Mouse (Mus musculus) B cell, adult (primary cell): ENCODE measurements around the gene Ccdc65. TPM values are rescaled to one million over a fixed set of nuclear protein-coding genes. Genes with fewer than 3 reads are reported as not detected.

ENCODE experiments used
- total RNA-seq: library from RNA; stranded (reverse); gene quantifications from 4 replicates; pipeline ENCODE4 v1.2.4, GENCODE M21; 2023; ENCODE audit not compliant: inconsistent age

Gene Ccdc65
- not detected in 4 replicates for total RNA-seq

DNA sequence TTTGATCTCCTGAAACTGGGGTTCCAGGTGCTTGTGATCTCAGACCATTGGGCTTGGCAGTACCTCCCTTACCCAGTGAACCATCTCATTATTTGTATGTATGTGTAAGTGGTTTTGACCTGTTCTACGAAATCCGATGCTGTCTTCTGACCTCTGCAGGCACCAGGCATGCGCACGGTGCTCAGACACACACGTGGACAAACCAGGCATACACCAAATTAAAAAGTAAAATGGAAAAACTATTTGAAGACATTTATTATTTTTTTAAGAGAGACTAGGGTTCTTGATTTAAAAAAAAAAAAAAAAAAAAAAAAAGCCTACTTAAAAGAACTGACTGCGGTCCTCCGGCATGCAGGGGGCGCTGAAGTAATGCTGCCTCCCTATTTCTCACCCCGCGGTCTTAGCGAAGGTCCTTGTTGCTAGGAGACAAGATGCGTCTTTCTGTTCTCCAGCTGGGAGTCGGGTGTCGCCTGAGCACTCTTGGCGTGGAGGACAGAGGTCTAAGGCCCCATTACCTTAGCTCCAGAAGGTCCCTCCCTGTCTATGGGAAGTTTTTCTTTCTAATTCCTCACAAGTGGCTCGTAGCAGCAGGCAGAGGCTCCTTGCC is at the start of gene Ccdc65:
Gene Ccdc65 (plus strand): TSS at position 442 of the 607 bp plus-strand sequence.

DNA sequence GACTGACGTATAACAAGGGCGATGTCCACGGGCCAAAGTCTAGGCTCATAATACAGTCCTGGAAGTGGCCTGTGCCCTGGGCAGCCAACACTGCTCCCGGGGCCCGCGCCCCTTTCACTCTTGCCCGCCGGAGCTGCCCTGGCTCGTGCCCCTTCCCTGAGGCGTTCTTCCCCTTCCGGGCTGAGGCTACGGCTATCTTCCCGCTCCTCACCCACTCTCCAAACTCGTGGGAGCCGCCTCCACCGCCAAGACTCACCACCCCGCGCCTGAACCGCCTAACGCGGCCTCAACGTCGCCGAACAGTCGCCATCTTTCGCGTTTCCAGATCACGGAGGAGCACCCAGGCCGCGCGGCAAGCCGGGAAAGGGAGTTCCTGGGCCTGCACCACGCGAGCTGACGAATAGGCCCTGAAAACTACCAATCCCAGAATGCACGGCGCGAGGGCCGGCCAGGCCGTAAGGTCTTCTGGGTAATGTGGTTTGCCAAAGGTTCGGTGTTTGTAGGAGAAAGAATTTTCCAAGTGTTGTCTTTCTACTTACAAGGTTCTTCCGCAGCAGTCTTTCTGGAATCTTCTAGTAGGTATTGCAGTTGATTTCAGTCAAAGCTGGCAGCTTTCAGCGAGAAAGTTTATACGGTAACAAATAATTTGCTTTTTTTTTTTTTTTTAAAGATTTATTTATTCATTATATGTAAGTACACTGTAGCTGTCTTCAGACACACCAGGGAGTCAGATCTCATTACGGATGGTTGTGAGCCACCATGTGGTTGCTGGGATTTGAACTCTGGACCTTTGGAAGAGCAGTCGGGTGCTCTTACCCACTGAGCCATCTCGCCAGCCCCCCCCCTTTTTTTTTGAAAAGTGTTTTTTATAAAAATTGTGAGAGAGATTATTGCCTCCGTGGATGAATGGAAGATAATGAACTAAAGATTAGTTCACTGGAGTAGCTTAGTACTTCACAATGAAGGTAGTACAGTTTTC is 45.2 kb upstream of the Ccdc65 start, which contains the start of gene Ddx23:
Gene Ddx23 (minus strand): TSS at position 328 of the 979 bp plus-strand sequence.

DNA sequence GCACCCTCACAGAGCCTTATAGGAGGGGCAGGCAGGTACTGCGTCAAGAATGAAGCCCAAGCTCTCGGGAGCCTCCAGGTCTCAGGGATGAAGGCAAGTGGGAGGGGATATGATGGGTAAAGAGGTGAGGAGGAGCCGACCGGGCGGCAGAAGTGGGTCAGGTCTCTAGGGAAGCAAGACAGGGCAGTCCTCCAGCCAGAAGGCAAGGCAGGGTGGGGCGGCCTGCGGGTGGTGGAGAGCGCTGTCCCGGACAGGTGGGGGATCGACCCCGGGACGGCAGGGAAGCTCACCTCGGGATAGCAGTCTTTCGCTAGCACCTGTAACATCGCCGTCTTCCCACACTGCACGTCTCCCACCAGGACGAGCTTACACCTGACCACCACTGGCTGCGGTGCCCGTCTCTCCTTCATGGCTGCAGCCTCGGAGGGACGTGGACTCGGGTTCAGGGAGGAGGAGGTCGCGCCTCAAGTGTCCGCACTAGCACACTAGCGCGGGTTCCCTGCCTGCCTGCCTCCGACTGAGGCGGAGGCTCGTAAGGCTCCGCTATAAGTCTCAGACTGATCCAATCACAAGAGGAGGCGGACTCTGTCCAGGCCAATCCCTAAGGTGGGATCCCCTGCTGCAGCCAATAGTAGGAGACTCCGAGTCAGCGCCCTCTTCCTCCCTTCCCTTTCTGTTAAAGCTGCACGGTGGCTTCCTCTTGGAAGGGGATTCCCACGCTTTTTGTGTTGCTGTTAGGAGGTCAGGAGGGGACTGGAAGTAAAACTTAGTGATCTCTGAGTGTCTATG is 30.9 kb upstream of the Ccdc65 start, which contains the start of gene Rnd1:
Gene Rnd1 (minus strand): TSS at position 522 of the 789 bp plus-strand sequence.

DNA sequence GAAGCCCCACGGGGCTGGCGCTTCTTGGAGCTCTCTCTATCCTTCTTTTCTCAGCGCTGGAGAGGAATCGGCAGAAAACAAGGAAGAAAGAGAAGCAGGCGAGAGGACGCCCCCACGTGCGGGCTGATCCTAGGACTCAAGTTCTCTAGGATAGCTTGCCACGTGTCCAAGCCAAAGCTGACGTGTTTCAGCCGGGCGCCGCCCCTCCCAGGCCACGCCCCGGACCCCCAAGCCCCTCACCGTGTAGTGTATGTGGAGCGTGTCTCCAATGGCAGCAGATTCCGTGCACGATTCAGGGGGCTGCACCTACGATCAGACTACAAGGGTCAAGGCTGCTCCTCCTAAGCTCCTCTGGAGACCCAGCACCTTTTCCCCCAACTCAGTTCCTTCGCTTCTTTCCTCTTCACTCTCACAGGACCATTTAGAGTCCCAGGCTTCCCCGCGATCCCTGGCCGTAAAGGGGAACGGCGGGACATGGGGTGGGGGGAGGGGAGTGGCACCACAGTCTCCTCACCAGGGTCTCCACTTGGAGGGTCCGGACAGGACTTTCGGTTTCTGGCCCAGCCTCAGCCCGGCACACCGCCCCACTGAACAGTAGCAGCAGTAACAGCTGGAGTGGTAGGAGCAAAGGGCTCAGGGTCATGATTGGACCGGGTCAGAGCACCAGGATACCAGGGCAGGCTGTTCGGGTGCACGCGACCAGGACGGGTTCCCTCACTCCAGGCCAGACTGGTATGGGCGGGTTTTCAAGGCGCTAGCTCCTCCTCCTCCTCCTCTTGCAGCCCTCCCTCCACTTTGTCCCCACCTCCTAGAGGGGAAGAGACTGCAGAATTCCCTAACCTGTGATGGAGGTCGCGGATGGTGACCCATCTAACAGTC is 19.7 kb downstream of the Ccdc65 start, which contains the start of gene Fkbp11:
Gene Fkbp11 (minus strand): TSS at position 756 of the 879 bp plus-strand sequence.

GRCm38 (mm10) chr15:98762670-98763529 is 54.9 kb downstream of the Ccdc65 start, which contains the start of gene Arf3:
TSS of gene Arf3 (minus strand) at chr15:98763214.

Other genes starting within 250 kb of the Ccdc65 start
- gene OR5BS1P, start 238.3 kb upstream of the Ccdc65 start, total RNA-seq: not detected in 4 replicates
- gene Lalba, start 225.5 kb upstream of the Ccdc65 start, total RNA-seq: 0.93 TPM in 1 of 4 replicates, not detected in the others
- gene Olfr279, start 215.8 kb upstream of the Ccdc65 start, total RNA-seq: not detected in 4 replicates
- 70.2 to 77.7 TPM (median 72.9 TPM) in 4 replicates for gene Kansl2, start 173.9 kb upstream of the Ccdc65 start, total RNA-seq
- gene Ccnt1, start 137.3 kb upstream of the Ccdc65 start, total RNA-seq: 128 to 168 TPM (median 160 TPM) in 4 replicates
- gene 4930415O20Rik, start 137.2 kb upstream of the Ccdc65 start, total RNA-seq: not detected in 4 replicates
- 1.5 to 2.6 TPM (median 2.3 TPM) in 4 replicates for gene Adcy6, start 98.1 kb upstream of the Ccdc65 start, total RNA-seq
- not detected in 4 replicates for gene Cacnb3, start 77.4 kb upstream of the Ccdc65 start, total RNA-seq
- 129 to 154 TPM (median 140 TPM) in 4 replicates for gene Ddx23, start 45.3 kb upstream of the Ccdc65 start, total RNA-seq
- 0.63 to 1.6 TPM in 2 of 4 replicates, not detected in the others for gene Rnd1, start 30.7 kb upstream of the Ccdc65 start, total RNA-seq
- gene Fkbp11, start 20.0 kb downstream of the Ccdc65 start, total RNA-seq: 15.1 to 21.5 TPM (median 17.9 TPM) in 4 replicates
- 87.1 to 90.8 TPM (median 87.3 TPM) in 4 replicates for gene Arf3, start 55.0 kb downstream of the Ccdc65 start, total RNA-seq
- 0.29 to 1.7 TPM (median 1.0 TPM) in 4 replicates for gene Wnt10b, start 69.9 kb downstream of the Ccdc65 start, total RNA-seq
- gene Wnt1, start 81.7 kb downstream of the Ccdc65 start, total RNA-seq: not detected in 4 replicates
- gene Ddn, start 101.3 kb downstream of the Ccdc65 start, total RNA-seq: 0.27 to 0.60 TPM (median 0.48 TPM) in 4 replicates
- gene Prkag1, start 123.3 kb downstream of the Ccdc65 start, total RNA-seq: 75.5 to 85.9 TPM (median 77.7 TPM) in 4 replicates
- 168 to 182 TPM (median 176 TPM) in 4 replicates for gene Kmt2d, start 163.0 kb downstream of the Ccdc65 start, total RNA-seq
- gene Rhebl1, start 186.3 kb downstream of the Ccdc65 start, total RNA-seq: 18.3 to 23.1 TPM (median 21.3 TPM) in 4 replicates
- 0.80 TPM in 1 of 4 replicates, not detected in the others for gene Dhh, start 190.3 kb downstream of the Ccdc65 start, total RNA-seq
- gene Lmbr1l, start 210.0 kb downstream of the Ccdc65 start, total RNA-seq: 228 to 245 TPM (median 238 TPM) in 4 replicates
- 147 to 162 TPM (median 158 TPM) in 4 replicates for gene Tuba1b, start 226.4 kb downstream of the Ccdc65 start, total RNA-seq
- not detected in 4 replicates for gene Gm49450, start 245.3 kb downstream of the Ccdc65 start, total RNA-seq
- 132 to 146 TPM (median 141 TPM) in 4 replicates for gene Tuba1a, start 245.5 kb downstream of the Ccdc65 start, total RNA-seq